Mouse (Mus musculus) gastrocnemius, postnatal 14 days (tissue): Measurements from ENCODE around the gene Misp. TPM values are rescaled to one million over a fixed set of nuclear protein-coding genes. Genes with fewer than 3 reads are reported as not detected.

Experiments
- DNase-seq: peaks from one replicate; pipeline ENCODE4 v3.0.0; 2021; ENCODE audit warnings: mixed read lengths
- intact Hi-C: fragments of 180-260 bp; cut with DNase I; formaldehyde crosslinking; loops from one replicate; pipeline ENCODE4 v1.15.1; 2025; ENCODE audit warnings: low total_unique reads
- total RNA-seq, 2 experiments: library from RNA; stranded (reverse); gene quantifications; 2 replicates each; pipeline ENCODE4 v1.2.3; 2021

Gene Misp
- total RNA-seq, 2 experiments from 2014 or later: 0.35 TPM; not detected in 1

DNA sequence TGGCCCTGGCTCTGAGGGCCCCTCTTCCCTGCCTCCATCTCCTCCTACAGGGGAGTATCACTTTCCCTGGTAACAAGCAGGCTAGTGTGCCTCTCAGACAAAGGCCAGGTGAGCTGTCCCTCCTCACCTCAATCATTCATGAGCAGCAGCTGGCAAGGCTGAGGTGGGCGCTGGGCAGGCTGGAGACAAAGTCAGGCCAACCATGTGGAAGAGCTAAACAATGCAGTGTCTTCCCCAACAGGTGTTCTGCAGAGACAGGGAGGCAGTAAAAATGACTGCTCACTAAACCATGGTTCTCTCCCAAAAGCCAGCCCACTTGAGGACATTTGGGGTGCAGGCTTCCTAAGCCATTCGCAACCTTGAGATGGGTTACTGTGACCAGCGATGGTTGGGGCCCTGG is 30.9 kb downstream of the Misp start:
- DNase-seq: no peak
- intact Hi-C loops: no loop called here

DNA sequence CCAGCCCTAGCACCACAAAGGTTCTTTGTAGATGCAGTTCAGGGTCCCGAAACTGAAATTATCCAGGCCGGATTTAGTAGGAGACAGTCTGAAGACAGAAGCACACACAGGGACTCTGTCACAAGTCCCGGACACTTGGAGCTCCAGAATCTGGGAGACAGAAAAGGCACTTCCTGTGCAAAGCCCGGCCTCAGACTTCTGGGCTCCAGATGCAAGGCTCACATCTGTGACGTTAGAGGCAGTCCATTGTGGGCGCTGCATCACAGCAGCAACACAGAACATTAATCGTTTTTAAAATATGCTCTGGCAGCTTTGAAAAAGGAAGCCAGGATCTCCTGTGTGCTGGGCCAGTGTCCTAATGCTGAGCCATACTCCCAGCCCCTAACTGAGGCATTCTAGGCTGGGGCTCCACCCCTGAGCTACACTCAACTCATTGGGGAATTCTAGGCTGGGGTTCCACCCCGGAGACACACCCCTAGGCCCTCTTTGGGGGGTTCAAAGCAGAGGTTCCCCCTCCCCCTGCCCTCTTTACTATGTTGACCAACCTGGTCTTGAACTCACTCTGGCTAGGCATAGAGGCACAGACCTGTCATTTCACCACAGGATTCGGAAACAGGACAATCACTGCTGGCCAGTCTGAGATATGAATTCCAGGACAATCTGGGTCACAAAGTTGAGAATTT is 31.5 kb downstream of the Misp start:
- peak; percentile 46 for DNase-seq
- intact Hi-C loops: no loop called here

DNA sequence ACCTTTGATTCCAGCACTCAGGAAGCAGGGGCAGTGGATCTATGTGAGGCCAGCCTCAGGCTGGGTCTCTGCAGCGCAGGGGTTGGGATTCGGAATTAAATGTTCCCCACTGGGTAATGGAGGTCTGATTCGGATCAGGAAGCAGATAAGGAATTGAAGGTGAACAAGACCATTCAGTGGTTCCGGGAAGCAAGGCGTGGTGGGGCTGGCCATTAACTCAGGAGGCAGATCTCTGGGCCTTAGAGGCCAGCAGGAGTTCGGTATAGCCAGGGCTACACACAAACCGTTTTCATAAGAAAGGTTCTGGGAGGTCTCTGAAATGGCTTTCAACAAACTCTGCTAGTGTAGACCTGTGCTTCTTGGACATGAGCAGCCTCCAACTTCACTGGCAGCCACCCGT is 32.0 kb downstream of the Misp start:
- intact Hi-C loops: no loop called here
- DNase-seq: no peak

DNA sequence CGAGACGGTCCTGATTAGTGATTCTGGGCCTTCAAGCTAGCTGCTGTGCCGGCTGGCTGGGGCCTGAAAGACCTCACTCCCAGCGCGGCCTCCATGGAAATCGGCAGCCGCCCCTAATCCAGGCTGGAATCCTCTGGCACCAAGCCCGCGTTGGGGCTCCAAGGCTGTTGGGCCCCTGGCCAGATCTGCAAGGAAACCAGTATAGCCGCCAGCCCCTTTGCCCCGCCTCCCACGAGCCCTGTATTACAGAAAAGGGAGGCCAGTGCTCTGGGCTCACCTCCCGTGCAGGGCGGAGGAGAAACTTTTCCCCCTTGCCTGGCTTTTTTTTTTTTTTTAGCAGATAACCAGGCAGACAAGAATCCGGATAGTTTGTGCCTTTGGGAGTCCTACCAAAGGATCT is 32.6 kb downstream of the Misp start:
- intact Hi-C loops: no loop called here
- peak; percentile 98 for DNase-seq

DNA sequence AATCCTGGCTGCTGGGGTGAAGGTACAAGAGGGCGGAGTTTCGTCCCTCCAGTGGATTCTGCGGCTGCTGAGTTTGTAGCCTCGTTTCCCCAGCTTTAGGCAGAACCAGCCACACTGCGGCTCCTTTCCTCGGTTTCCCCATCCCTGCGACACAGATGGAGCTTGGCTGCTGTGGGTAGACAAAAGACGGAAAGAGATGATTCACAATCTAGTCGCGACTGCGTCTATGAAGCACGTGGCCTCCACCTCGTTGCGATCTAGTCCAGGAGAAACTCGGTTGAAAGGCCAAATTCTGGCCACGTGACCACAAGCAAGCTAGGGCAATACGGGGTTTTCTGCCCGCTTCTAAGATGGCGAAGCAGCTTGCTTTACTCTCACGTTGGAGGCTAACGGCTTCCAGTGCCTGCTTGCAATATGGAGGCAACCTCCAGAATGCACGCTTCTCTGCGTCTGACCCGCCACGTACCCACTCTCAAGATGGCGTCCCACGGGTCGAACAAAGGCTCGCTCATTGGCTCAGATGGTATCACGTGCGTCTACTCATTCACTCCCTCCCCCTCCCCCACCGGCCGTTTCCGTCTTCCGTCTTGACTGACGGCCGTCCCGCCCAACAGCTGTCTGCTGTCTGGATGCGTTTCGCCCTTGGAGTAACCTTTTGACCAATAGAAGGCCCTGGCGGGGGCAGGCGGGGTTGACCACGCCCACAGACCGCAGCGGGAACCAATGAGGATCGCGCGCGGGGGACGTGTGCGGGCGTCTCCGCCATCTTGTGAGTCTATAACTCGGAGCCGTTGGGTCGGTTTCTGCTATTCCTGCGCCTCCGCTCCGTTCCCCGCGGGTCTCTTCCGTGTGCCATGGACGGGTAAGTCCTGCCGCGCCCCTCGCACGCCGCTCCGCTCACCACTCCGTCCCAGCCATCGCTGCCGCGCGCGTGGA is 33.3 kb downstream of the Misp start, which contains the start of gene Ptbp1:
Ptbp1 (plus strand) TSS at position 568 of the 936 bp plus-strand sequence.
- intact Hi-C loops: no loop called here
- DNase-seq: peak; percentile 100

DNA sequence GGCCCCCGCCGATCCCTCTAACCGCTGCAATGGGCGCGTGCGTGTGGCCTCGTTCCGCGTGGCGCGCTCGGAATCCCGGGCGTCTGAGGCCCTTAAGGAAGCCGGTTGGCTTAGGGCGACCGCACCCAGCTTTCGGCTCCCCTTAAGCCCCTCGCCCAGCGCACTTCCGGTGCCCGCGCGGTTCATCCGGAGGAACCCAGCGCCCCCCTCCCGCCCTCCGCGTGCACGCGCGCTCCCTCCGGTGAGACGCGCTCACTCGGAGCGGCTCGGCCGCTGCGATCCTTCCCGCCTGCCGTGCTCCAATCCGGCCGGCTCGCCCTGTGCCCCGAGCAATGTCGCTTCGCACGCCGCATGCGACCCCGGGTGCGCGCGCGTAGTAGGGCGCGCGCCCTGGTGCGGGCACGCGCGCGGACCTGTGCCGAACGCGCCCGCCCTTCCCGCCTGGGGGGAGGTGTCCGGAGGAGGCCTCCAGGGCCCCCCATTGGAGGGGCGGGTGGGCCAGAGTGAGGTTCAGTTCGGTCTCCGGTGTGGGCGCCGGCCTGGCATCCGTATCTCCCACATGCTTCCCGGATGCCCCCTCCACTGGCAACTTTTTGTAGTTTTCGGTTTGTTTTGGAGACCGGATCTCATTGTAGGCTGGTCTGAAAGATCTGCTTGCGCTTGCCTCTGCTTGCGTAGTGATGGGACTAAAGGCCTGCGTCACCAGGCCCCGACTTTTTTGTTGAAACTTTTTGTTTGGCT is 34.2 kb downstream of the Misp start:
- intact Hi-C loops: no loop called here
- DNase-seq: peak; percentile 75

DNA sequence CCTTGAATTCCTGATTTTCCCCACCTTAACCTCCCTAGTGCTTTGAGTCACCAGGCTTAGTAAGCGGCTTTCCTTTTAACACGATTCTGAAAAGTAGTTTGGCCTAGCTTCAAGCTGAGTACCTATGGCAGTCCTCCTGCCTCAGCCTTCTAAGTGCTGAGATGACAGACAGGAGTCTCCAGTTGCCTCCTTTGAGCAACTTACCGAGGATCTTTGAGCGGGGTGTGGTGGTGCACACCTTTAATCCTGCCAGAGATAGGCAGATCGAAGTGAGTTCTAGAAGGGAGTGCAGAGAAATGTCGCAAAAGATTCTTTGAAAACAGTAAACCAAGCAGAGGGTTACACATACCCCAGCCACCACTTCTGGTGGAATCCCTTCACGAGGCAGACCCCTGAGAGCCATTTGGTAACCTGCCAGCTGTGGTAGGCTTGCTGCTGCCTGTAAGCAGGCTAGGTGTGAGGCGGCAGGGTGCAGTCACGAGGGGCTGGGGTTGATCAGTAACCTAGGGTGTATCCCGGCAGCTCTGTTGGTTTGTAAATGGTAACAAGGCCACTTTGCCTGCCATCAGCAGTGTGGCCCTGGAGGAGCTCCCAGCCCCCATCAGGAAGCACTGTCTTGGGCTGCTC is 34.9 kb downstream of the Misp start:
- intact Hi-C loops: no loop called here
- no peak for DNase-seq

DNA sequence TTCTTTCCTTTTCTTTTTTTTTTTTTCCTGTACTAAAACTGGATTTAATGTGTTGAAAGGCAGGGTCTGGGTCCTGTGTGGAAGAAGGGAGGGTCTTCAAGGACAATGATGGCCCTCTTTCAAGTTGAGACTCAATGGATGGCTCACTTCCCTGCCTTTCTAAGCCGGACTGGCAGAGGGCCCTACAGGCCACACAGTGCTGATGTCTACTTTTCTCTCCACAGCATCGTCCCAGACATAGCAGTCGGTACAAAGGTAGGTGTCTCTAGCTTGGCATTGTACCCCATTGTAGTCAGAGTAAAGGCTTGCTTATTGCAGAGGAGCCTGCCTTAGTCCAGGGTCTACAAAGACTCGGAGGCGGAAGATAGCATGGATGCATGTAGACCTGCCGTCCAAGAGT is 35.5 kb downstream of the Misp start:
- intact Hi-C loops: no loop called here
- DNase-seq: no peak

DNA sequence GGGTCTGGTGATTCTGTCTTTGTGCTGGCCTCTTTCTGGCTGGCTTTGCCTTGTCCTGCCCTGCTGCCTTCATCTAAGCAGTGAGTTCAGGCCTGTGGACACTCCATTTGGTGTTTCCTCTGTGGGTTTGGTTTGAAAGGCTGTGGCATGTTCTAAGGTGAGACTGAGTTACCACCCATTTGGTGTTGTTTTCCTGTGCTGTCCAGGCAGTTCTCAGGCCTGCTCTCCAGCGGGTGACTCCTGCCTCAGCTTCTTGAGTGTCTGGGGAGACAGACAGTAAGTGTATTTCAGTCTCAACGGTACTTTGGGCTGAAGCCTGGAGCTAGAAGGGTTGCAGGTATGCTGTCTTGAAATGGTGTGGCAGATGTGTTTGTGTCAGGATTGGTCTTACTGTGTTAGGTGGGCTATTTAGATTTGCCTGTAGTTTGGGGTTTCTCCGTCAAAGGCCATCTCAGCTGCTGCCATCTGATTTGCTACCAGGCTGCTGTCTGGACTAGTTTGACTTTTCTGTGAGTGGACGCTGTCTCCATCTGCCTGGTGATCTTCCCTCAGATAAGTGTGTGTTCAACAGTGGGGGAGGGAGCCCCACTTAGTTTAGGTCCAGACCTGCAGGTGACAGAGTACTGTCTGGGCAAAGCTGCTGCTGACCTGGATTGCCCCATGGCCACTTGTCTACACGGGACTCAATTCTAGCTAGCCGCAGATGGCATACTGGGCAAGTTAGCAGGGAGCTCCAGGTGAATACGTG is 36.1 kb downstream of the Misp start:
- DNase-seq: no peak
- intact Hi-C loops: no loop called here

DNA sequence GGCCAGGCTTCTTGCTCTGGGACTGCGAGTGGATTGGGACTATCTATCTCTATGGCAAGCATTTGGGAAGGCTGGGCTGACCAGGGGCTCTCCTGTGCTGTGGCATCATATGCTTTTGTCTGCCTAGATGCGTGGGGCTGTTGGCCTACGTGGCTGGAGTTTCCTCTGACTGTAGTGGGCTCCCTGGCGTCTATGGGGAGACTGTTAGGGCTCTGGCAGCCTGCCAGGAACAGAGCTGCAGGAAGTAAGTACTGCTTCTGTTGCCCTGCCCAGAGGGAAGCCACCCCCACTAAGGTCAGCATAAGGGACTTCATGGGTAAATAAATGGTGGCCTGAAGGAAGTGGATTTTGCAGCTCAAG is 36.6 kb downstream of the Misp start:
- peak; percentile 67 for DNase-seq
- intact Hi-C loops: no loop called here

DNA sequence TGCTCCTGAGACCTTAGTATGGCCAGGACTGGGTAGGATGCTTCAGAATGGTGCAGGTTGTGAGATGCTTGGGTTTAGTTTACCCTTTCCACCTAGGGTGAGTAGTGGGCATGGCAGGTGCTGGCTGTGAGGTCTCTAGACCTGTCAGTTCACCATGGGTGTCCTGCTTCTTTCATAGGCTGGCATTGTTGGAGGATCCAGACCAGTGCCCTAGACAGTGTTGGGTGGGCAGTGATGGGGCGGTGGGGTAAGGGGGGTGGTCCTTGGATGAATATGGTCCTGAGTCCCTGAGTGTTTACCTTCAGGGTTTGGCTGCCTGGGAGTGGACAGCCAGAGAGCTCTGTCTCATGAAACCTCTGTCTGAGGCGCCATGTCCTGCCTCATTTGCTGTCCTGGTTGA is 37.1 kb downstream of the Misp start:
- intact Hi-C loops: no loop called here

DNA sequence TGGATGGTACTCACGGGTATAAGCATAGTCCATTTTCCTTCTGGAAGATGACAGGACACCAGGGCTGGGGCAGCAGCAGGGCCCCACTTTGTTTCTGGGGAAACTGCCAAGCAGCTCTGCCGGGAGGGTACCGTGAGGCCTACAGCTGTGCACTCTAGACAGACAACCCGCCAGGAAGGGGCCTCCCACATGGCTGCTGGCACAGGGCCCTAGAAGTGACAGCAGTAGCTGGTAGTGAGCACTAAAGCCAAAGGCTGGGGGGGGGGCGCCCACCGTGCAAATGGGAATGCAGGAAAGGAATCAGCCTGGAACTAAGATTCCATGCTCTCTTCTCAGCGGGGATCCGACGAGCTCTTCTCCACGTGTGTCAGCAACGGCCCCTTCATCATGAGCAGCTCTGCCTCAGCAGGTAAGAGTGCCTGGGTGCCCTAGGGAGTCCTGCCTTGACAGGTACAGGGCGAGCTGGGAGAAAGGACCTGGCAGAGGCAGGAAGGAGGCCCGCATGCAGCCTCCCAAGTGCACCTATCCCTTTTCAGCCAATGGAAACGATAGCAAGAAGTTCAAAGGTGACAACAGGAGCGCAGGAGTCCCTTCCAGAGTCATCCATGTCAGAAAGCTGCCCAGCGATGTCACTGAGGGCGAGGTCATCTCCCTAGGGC is 37.8 kb downstream of the Misp start:
- peak; percentile 74 for DNase-seq
- intact Hi-C loops: no loop called here

More for the DNA sequence above, 37.1 kb downstream of the Misp start:
- DNase-seq: no peak

DNA sequence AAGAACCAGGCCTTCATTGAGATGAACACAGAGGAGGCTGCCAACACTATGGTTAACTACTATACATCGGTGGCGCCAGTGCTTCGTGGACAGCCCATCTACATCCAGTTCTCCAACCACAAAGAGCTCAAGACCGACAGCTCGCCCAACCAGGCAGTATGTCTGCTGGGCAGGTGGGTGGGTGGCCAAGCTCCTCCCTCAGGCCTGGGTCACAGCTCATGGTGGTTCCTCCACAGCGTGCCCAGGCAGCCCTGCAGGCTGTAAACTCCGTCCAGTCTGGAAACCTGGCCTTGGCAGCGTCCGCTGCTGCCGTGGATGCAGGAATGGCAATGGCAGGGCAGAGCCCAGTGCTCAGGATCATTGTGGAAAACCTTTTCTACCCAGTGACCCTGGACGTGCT is 38.3 kb downstream of the Misp start:
- DNase-seq: peak; percentile 56
- intact Hi-C loops: no loop called here

DNA sequence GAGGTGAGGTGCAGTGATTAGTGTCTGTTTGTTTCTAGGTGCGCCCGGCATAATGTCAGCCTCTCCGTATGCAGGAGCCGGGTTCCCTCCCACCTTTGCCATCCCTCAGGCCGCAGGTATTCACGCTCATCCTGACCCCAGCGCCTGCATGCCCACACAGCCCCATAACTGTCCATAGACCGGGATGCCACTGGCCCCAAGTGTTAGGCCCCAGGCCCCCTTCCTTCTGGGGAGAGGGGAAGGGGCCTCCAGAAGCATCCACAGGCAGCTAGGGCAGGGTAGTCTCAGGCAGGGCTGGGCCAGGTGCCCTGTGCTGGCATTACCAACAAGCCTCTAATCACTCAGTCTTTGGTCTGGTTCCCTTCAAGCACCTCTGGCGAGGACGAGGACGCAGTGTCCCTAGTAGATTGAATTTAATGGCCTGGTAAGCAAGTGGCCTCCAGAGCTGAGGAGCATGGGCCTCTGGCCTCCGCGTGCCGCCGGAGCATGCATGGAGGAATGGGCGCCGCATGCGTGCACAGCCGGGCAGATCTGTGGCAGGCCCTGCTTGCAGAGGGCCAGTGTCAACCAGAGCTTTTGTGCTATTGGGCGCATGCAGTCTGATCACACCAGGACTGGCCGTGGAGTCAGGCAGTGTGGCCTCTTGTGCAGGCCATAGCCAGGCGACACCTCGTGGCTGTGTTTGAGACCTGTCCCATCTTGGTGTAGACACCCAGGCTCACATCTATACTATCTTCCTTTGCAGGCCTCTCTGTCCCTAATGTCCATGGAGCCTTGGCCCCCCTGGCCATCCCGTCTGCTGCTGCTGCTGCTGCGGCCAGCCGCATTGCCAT is 39.5 kb downstream of the Misp start:
- DNase-seq: no peak
- intact Hi-C loops: no loop called here

DNA sequence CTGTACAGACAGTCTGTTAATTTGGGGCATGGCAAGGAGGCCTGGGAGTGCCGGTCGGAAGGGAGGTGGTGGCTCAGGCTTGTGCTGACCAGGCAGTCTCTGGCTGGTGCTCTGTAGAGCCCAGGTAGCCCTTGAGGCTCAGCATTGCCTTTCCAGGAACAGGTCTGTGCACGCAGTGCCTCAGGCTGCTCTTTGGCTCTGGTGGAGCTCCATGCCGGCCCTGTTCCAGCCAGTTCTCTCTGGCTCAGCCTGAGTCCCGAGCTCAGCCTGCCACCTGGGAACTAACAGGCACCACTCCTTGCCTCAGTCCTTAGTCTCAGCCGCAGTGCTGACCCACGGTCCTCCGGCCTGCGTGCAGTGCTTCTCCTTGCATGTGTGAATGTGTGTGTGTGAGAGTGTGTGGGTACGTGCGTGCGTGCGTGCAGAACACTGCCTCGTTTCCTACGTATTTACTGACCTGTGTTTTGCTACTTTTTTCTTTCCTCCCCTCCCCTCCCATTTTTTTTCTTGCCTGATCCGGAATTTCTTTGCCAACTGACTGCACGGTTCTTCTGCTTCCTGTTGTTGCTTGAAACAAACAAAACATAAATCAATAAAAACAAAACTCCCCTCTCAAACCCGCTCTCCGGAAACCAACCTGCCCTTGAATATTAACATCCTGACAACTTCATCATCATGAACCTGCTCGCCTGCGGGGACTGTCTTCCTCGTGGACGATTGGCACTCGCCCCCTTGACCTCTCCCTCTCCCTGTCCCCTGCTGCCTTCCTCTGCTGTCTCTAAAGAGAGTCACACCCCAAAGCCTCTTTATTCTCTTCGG is 40.6 kb downstream of the Misp start:
- no peak for DNase-seq
- intact Hi-C loops: no loop called here

DNA sequence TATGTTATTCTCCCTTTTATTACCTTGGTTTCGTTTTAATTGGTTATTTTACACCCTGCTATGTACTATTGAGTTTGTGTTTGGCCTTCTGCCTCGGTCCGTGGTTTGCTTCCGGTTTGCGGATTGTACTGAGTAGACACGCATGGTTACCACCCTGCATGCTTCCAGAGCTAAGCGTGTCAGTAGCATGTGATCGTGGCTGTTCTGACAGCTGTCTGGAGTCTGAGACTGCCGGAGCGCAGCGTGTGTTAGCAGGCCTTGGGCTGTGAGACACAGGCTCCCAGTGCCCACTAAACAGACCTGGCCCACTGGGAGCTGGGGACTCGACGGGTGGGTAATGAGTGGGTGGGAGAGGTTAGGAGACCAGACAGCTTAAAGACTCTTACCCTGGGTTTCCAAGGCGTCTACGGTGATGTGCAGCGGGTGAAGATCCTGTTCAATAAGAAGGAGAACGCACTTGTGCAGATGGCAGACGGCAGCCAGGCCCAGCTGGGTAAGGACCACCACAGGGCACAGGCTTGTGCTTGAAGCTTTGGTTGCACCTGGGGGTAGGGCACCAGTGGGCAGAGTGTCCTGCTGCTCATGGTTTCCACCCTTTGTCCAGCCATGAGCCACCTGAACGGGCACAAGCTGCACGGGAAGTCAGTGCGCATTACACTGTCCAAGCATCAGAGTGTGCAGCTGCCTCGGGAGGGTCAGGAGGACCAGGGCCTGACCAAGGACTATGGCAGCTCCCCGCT is 41.4 kb downstream of the Misp start:
- intact Hi-C loops: no loop called here
- DNase-seq: no peak
